Mouse (Mus musculus): ENCODE measurements around the gene Myo18b.

The Myo18b gene

GRCm38 (mm10) chr5:112876846-112877390, 19.2 kb downstream of the Myo18b start:
- peak; percentile 64 for DNase-seq

- no peak for DNase-seq
These were observed 23.2 kb downstream of the Myo18b start for GRCm38 (mm10) chr5:112872999-112873398.

GRCm38 (mm10) chr5:112870729-112871128, 25.4 kb downstream of the Myo18b start:
- peak; percentile 86 for DNase-seq

- DNase-seq = no peak
These were observed 27.5 kb downstream of the Myo18b start for GRCm38 (mm10) chr5:112868620-112869019.

GRCm38 (mm10) chr5:112864719-112865367, 31.3 kb downstream of the Myo18b start:
- peak; percentile 69 for DNase-seq

GRCm38 (mm10) chr5:112859379-112860035, 36.7 kb downstream of the Myo18b start:
- DNase-seq = peak; percentile 17

- peak; percentile 72 for DNase-seq
These were observed 43.0 kb downstream of the Myo18b start for GRCm38 (mm10) chr5:112853179-112853578.

- DNase-seq = no peak
These were observed 44.8 kb downstream of the Myo18b start for GRCm38 (mm10) chr5:112851389-112851788.

GRCm38 (mm10) chr5:112848586-112849280, 47.4 kb downstream of the Myo18b start:
- DNase-seq = peak; percentile 65

- no peak for DNase-seq
These were observed 48.1 kb downstream of the Myo18b start for GRCm38 (mm10) chr5:112847985-112848542.

GRCm38 (mm10) chr5:112846146-112846545, 50.0 kb downstream of the Myo18b start:
- no peak for DNase-seq

GRCm38 (mm10) chr5:112844460-112844859, 51.7 kb downstream of the Myo18b start:
- no peak for DNase-seq

- no peak for DNase-seq
These were observed 52.4 kb downstream of the Myo18b start for GRCm38 (mm10) chr5:112843676-112844257.

GRCm38 (mm10) chr5:112842696-112843095, 53.5 kb downstream of the Myo18b start:
- DNase-seq = no peak

- no peak for DNase-seq
These were observed 54.3 kb downstream of the Myo18b start for GRCm38 (mm10) chr5:112841850-112842249.

- no peak for DNase-seq
These were observed 61.3 kb downstream of the Myo18b start for GRCm38 (mm10) chr5:112834896-112835295.

- no peak for DNase-seq
These were observed 62.3 kb downstream of the Myo18b start for GRCm38 (mm10) chr5:112833866-112834265.

GRCm38 (mm10) chr5:112825091-112825794, 70.9 kb downstream of the Myo18b start:
- no peak for DNase-seq

- peak; percentile 62 for DNase-seq
These were observed 71.8 kb downstream of the Myo18b start for GRCm38 (mm10) chr5:112824376-112824775.

- DNase-seq = no peak
These were observed 73.7 kb downstream of the Myo18b start for GRCm38 (mm10) chr5:112822426-112822825.

- no peak for DNase-seq
These were observed 81.1 kb downstream of the Myo18b start for GRCm38 (mm10) chr5:112815051-112815450.

GRCm38 (mm10) chr5:112807629-112808028, 88.5 kb downstream of the Myo18b start:
- DNase-seq = no peak

Data from lung, postnatal 14 days (tissue).